Mouse (Mus musculus) G1E (cell line): ENCODE results near the gene Doxl2. TPM values are rescaled to one million over a fixed set of nuclear protein-coding genes. Genes with fewer than 3 reads are reported as not detected.

Source experiments
- ATAC-seq: 2 replicates; pipeline ENCODE4 v1.8.0; 2016; ENCODE audit warnings: mild to moderate bottlenecking; ENCODE audit not compliant: insufficient number of reproducible peaks, poor library complexity, low FRiP score, severe bottlenecking; ENCODE audit errors: extremely low read depth
- DNase-seq: peaks from one replicate; pipeline ENCODE4 v3.0.0; 2012; ENCODE audit warnings: low spot score
- H3K27me3 ChIP-seq: 2 replicates; pipeline ENCODE4 v1.6.1; 2012; ENCODE audit warnings: mild to moderate bottlenecking, low read length, inconsistent platforms; ENCODE audit not compliant: insufficient read depth
- H3K36me3 ChIP-seq: replicated peaks from 2 replicates; pipeline ENCODE3; 2012; ENCODE audit warnings: mild to moderate bottlenecking, inconsistent platforms
- H3K4me1 ChIP-seq: 2 replicates; pipeline ENCODE4 v1.6.1; 2012; ENCODE audit warnings: low read depth, low read length, inconsistent platforms, mixed read lengths; ENCODE audit not compliant: insufficient read depth
- H3K4me3 ChIP-seq: 2 replicates; pipeline ENCODE4 v1.5.1; 2012; ENCODE audit warnings: low read depth, mild to moderate bottlenecking, inconsistent platforms, low read length, moderate library complexity, mixed read lengths
- H3K9me3 ChIP-seq: replicated peaks from 2 replicates; pipeline ENCODE4 v1.6.1; 2012; ENCODE audit warnings: inconsistent platforms
- CTCF ChIP-seq: IDR thresholded peaks from 2 replicates; pipeline ENCODE4 v1.5.1; 2012; ENCODE audit warnings: low read depth, low read length, inconsistent platforms, mixed read lengths
- GATA1 ChIP-seq: IDR thresholded peaks from 2 replicates; pipeline ENCODE4 v1.6.1; 2012; ENCODE audit warnings: borderline replicate concordance, low read length, inconsistent platforms, mixed read lengths
- GATA2 ChIP-seq: IDR thresholded peaks from 2 replicates; pipeline ENCODE4 v1.6.1; 2012; ENCODE audit warnings: low read depth, low read length, inconsistent platforms, borderline replicate concordance
- POLR2AphosphoS5 ChIP-seq: IDR thresholded peaks from 2 replicates; pipeline ENCODE4 v1.6.1; 2012; ENCODE audit warnings: low read depth, low read length, inconsistent platforms; ENCODE audit not compliant: insufficient replicate concordance
- TAL1 ChIP-seq: conservative IDR thresholded peaks from 2 replicates; pipeline ENCODE4 v1.6.1; 2012; ENCODE audit warnings: low read depth, low read length, inconsistent platforms, mixed read lengths
- polyA plus RNA-seq: library from polyadenylated mRNA; stranded (reverse); fragments of >175 nt; gene quantifications from 2 replicates; pipeline ENCODE4 v1.2.3, GENCODE M21; 2012
- total RNA-seq, 2 experiments: library from RNA; stranded (forward) in 1 of 2; stranded (reverse) in 1 of 2; fragments of 200-1000 nt in 1 of 2; fragments of >200 nt in 1 of 2; fragmentation: Nextera tagmentation in 1 of 2; gene quantifications; 2 replicates each; pipeline ENCODE4 v1.2.3; 2014 to 2017

Gene Doxl2
- total and polyA plus RNA-seq, 3 experiments, result not detected

- H3K4me3 ChIP-seq, result no peak overlapping the region
- TF ChIP-seq CTCF (no peak), GATA2 (no peak), TAL1 (no peak), POLR2AphosphoS5 (no peak), GATA1 (no peak)
- H3K9me3 ChIP-seq, result peaks cover 3% of the 10 kb centered on the region; the same call in 1 of the 2 replicates
- no peaks in the 10 kb centered on the region for H3K36me3 ChIP-seq
- no peak for ATAC-seq
- peaks cover 14% of the 10 kb centered on the region for H3K27me3 ChIP-seq
- H3K4me1 ChIP-seq, result no peaks in the 10 kb centered on the region
- DNase-seq, result no peak
These were observed 38.7 kb downstream of the Doxl2 start for GRCm38 (mm10) chr6:49013458-49013857.

- no peak for TF ChIP-seq POLR2AphosphoS5
- TF ChIP-seq GATA1, result no peak
- TF ChIP-seq TAL1, result no peak
- TF ChIP-seq CTCF, result no peak
- no peak for TF ChIP-seq GATA2
- ATAC-seq (no peak), DNase-seq (no peak)
- no peak overlapping the region for H3K4me3 ChIP-seq
- peaks cover 8% of the 10 kb centered on the region for H3K27me3 ChIP-seq
- no peaks in the 10 kb centered on the region for H3K36me3 ChIP-seq
- no peaks in the 10 kb centered on the region for H3K4me1 ChIP-seq
- H3K9me3 ChIP-seq, result no peaks in the 10 kb centered on the region
These were observed 42.4 kb downstream of the Doxl2 start for GRCm38 (mm10) chr6:49017150-49017549.

GRCm38 (mm10) chr6:49019341-49019740 lies 44.6 kb downstream of the Doxl2 start:
- ATAC-seq, result no peak
- no peaks in the 10 kb centered on the region for H3K4me1 ChIP-seq
- no peaks in the 10 kb centered on the region for H3K9me3 ChIP-seq
- peaks cover 9% of the 10 kb centered on the region for H3K27me3 ChIP-seq
- no peak overlapping the region for H3K4me3 ChIP-seq
- H3K36me3 ChIP-seq, result no peaks in the 10 kb centered on the region
- TF ChIP-seq POLR2AphosphoS5 (no peak), GATA1 (no peak), CTCF (no peak), TAL1 (no peak), GATA2 (no peak)
- DNase-seq, result no peak

GRCm38 (mm10) chr6:49021141-49022012 lies 46.6 kb downstream of the Doxl2 start:
- Histone ChIP-seq H3K9me3 (no peaks in the 10 kb centered on the region), H3K27me3 (peaks cover 11% of the 10 kb centered on the region), H3K36me3 (no peaks in the 10 kb centered on the region), H3K4me1 (no peaks in the 10 kb centered on the region), H3K4me3 (no peak overlapping the region)
- TF ChIP-seq POLR2AphosphoS5, result no peak
- no peak for TF ChIP-seq CTCF
- DNase-seq (no peak), ATAC-seq (no peak)

- H3K36me3 ChIP-seq, result no peaks in the 10 kb centered on the region
- TF ChIP-seq POLR2AphosphoS5, result no peak
- no peak for TF ChIP-seq GATA2
- no peak for TF ChIP-seq GATA1
- no peak for TF ChIP-seq CTCF
- TF ChIP-seq TAL1, result no peak
- no peak for DNase-seq
- H3K9me3 ChIP-seq, result no peaks in the 10 kb centered on the region
- H3K27me3 ChIP-seq, result peaks cover 7% of the 10 kb centered on the region
- H3K4me3 ChIP-seq, result no peak overlapping the region
- ATAC-seq, result no peak
- no peaks in the 10 kb centered on the region for H3K4me1 ChIP-seq
These were observed 47.6 kb downstream of the Doxl2 start for GRCm38 (mm10) chr6:49022384-49022783.

GRCm38 (mm10) chr6:49023315-49023714 lies 48.6 kb downstream of the Doxl2 start:
- no peak for TF ChIP-seq TAL1
- TF ChIP-seq CTCF, result no peak
- no peak for TF ChIP-seq GATA1
- no peak for TF ChIP-seq POLR2AphosphoS5
- no peak for TF ChIP-seq GATA2
- H3K9me3 ChIP-seq, result no peaks in the 10 kb centered on the region
- H3K27me3 ChIP-seq, result peaks cover 7% of the 10 kb centered on the region
- no peaks in the 10 kb centered on the region for H3K36me3 ChIP-seq
- ATAC-seq (no peak), DNase-seq (no peak)
- H3K4me3 ChIP-seq, result no peak overlapping the region
- H3K4me1 ChIP-seq, result 0 out of 2 replicates have a peak, but pooled peaks cover 2% of the 10 kb centered on the region
